Mouse (Mus musculus): Measurements from ENCODE around the gene Cd209g.

DNA sequence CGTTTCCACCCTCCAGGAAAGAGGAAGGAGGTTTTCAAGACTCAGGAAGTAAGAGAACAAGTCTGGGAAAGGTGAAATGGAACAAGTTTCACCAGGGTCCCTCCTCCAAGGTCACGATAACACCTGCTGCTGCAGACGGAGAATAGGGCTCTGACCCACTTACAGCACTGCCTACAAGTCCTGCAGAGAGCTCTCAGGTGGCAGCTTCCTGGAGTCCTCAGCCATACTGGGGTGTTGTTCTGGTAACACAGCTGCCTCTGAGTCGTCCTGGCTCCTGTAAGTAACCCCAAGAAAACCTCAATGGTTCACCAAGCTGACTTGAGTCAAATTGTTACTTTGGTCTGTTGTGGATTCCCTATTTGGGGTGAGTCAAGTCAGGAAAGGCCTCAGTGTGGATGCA is 28.9 kb downstream of the Cd209g start:
- TF ChIP-seq CTCF (IDR thresholded peaks at IDR 0.05; ENCODE audit: low read depth) (no peak), EP300 (IDR thresholded peaks at IDR 0.05; ENCODE audit: low read depth) (no peak)
